Mouse (Mus musculus) heart, adult 2 months (tissue): Measurements from ENCODE around the gene Tango6. TPM values are rescaled to one million over a fixed set of nuclear protein-coding genes. Genes with fewer than 3 reads are reported as not detected.

Source experiments
- DNase-seq, 2 experiments: peaks; one replicate each; pipeline ENCODE4 v3.0.0; 2021
- H3K27ac ChIP-seq: fragments of 200-600 bp; 2 replicates; pipeline ENCODE4 v1.8.1; 2022
- H3K27me3 ChIP-seq: fragments of 200-500 bp; 2 replicates; pipeline ENCODE4 v1.6.1; 2012; ENCODE audit warnings: mild to moderate bottlenecking, low read length, inconsistent platforms, mixed read lengths; ENCODE audit not compliant: control insufficient read depth, insufficient read depth
- H3K36me3 ChIP-seq: fragments of 200-500 bp; 2 replicates; pipeline ENCODE4 v1.6.1; 2012; ENCODE audit warnings: low read length, inconsistent platforms; ENCODE audit not compliant: control insufficient read depth, insufficient read depth
- H3K4me1 ChIP-seq: fragments of 200-500 bp; 2 replicates; pipeline ENCODE4 v1.6.1; 2011; ENCODE audit warnings: low read length; ENCODE audit not compliant: control insufficient read depth, insufficient read depth
- H3K4me3 ChIP-seq: fragments of 200-600 bp; 2 replicates; pipeline ENCODE4 v1.8.1; 2022
- H3K79me2 ChIP-seq: fragments of 200-500 bp; replicated peaks from 2 replicates; pipeline ENCODE4 v1.6.1; 2012; ENCODE audit warnings: mild to moderate bottlenecking, inconsistent platforms, low read length, moderate library complexity, mixed read lengths; ENCODE audit not compliant: control insufficient read depth, insufficient read depth
- H3K9ac ChIP-seq: fragments of 200-500 bp; 2 replicates; pipeline ENCODE4 v1.6.1; 2012; ENCODE audit warnings: low read depth, mild to moderate bottlenecking, control low read depth, inconsistent platforms, low read length, mixed read lengths
- CTCF ChIP-seq: fragments of 200-600 bp; IDR thresholded peaks from 2 replicates; pipeline ENCODE4 v1.8.1; 2022; ENCODE audit warnings: antibody characterized with exemption, mild to moderate bottlenecking, moderate library complexity
- EP300 ChIP-seq: fragments of 200-500 bp; IDR thresholded peaks from 2 replicates; pipeline ENCODE4 v1.6.1; 2011; ENCODE audit warnings: low read depth, low read length, control low read depth; ENCODE audit not compliant: insufficient read depth
- POLR2A ChIP-seq: fragments of 200-500 bp; IDR thresholded peaks from 2 replicates; pipeline ENCODE4 v1.6.1; 2011; ENCODE audit warnings: mild to moderate bottlenecking, low read depth, low read length, control low read depth; ENCODE audit not compliant: insufficient read depth
- WGBS: fragments of 180-500 bp; shearing (Covaris S2); methylation state at CpG from one replicate; pipeline ENCODE4 v1.1.7; 2018; 5-methylcytosine and 5-hydroxymethylcytosine counted together
- intact Hi-C: fragments of 180-260 bp; cut with DNase I; formaldehyde crosslinking; loops from one replicate; pipeline ENCODE4 v1.15.1; 2025
- polyA plus RNA-seq: library from polyadenylated mRNA; depleted of rRNA; stranded (reverse); fragments of >200 nt; gene quantifications from 2 replicates; pipeline ENCODE4 v1.2.3, GENCODE M21; 2012
- total RNA-seq, 2 experiments: library from RNA; stranded (reverse); gene quantifications; 2 replicates each; pipeline ENCODE4 v1.2.3; 2021

Tango6 gene
- total and polyA plus RNA-seq, 3 experiments = 5.2 to 10.5 (median 10.2) TPM

DNA sequence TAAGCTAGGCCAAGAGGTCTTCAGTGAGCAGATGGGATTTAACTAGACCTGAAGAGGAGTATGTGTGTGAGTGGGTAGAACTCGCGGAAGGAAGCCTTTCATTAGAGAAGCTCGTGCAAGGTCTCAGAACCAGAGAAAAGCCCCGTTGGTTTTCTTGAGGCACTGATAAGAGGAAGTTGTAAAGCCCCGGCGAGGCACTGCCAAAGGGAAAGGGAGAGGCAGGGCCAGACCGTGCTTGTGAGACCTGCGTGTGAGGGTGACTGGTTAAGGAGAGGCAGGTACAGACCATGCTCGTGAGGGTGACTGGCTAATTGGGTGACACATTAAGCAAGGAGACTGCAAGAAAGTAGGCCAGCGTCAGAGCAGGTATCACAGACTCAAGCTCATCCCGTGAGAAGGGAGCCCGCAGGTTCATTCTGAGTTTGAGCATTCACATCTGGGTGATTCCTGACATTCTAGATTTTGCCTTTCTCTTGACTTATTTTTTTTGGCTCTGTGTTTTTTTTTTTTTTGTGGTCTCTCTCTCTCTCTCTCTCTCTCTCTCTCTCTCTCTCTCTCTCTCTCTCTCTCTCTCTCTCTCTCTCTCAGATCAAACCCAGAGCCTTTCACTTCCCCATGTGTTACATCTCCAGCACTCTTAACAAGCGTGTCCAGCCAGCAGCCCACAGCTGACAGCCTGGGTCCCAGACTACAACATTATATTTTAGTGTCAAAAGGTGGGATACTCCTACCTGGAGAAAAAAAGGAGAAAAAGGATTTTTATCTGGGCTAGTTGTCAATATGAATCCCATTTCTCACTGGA lies 54.2 kb downstream of the Tango6 start:
- peaks cover 6% of the 10 kb centered on the region for H3K4me1 ChIP-seq
- H3K79me2 ChIP-seq = no peaks in the 10 kb centered on the region
- DNase-seq = no peak
- H3K4me3 ChIP-seq = no peak overlapping the region
- no peak overlapping the region for H3K9ac ChIP-seq
- H3K27ac ChIP-seq = no peak overlapping the region
- peaks cover 15% of the 10 kb centered on the region for H3K36me3 ChIP-seq
- H3K27me3 ChIP-seq = no peaks in the 10 kb centered on the region
- intact Hi-C loops = no loop called here
- TF ChIP-seq POLR2A (no peak), EP300 (no peak), CTCF (no peak)
- 68% methylated on average over 13 of the region's 13 CpGs for WGBS

DNA sequence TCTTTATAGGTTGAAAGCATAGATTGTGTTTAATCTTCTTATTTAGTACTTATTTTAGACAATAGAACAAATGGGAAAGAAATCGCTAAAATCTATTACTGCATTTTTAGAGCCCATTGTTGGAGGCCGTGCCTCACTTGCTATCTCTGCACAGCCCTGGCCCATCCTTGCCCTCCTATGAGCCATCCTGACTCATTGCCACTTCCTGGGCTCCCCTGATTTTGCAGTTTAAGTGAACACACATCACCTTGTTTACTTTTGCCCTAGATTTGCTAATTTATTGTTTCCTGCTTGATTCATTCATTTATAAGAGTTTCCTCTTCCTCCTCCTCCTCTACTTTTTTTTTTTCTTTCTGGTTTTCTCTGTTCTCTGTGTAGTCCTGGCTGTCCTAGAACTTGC lies 55.0 kb downstream of the Tango6 start:
- H3K27me3 ChIP-seq = no peaks in the 10 kb centered on the region
- 93% methylated on average over 2 of the region's 2 CpGs for WGBS
- peaks cover 2% of the 10 kb centered on the region; the same call in 1 of the 2 replicates for H3K4me1 ChIP-seq
- intact Hi-C loops = no loop called here
- DNase-seq = no peak
- no peaks in the 10 kb centered on the region for H3K79me2 ChIP-seq
- peaks cover 12% of the 10 kb centered on the region for H3K36me3 ChIP-seq
- TF ChIP-seq EP300 (no peak), CTCF (no peak), POLR2A (no peak)
- H3K27ac ChIP-seq = no peak overlapping the region
- H3K4me3 ChIP-seq = no peak overlapping the region
- H3K9ac ChIP-seq = no peak overlapping the region

DNA sequence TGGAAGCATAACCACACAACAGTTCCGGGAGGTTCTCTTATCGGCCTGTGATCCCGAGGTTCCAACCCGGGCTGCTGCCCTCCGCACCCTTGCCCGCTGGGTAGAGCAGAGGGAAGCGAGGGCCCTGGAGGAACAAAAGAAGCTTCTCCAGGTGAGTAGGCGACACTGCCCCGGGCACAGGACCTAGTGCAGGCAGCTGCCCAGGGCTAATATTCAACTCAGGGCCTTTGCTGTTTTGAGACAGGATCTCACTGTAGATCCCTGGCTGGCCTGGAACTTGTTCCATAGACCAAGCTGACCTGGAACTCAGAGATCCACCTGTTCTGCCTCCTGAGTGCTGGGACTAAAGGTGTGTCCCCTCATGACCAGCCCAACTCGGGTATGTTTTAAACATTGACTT lies 59.5 kb downstream of the Tango6 start:
- no peak overlapping the region for H3K27ac ChIP-seq
- DNase-seq = no peak
- H3K27me3 ChIP-seq = no peaks in the 10 kb centered on the region
- H3K9ac ChIP-seq = no peak overlapping the region
- TF ChIP-seq EP300 (no peak), CTCF (no peak), POLR2A (no peak)
- 92% methylated on average over 10 of the region's 10 CpGs for WGBS
- intact Hi-C loops = no loop called here
- no peaks in the 10 kb centered on the region for H3K4me1 ChIP-seq
- H3K79me2 ChIP-seq = no peaks in the 10 kb centered on the region
- H3K4me3 ChIP-seq = no peak overlapping the region
- no peaks in the 10 kb centered on the region for H3K36me3 ChIP-seq

DNA sequence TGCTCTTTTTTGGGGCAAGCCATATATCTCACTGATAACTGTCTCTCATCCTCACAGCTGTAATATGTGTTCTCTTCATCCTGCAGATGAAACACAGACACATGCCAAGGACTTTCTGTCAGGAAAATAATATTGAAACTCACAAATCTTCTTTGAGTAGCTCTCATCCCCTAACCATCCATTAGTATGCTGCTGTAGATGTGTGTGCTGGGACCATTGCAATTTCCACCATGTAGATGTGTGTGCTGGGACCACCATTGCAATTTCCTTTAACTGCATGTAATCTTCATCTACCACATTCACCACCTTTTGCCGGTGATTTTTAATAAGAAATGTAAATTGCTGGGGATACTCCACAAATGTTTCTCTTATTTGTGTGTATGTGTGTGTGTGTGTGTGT lies 60.5 kb downstream of the Tango6 start:
- no peaks in the 10 kb centered on the region for H3K36me3 ChIP-seq
- intact Hi-C loops = no loop called here
- no peaks in the 10 kb centered on the region for H3K79me2 ChIP-seq
- no peak for DNase-seq
- H3K27me3 ChIP-seq = no peaks in the 10 kb centered on the region
- H3K27ac ChIP-seq = no peak overlapping the region
- no peaks in the 10 kb centered on the region for H3K4me1 ChIP-seq
- no peak for TF ChIP-seq POLR2A
- no peak for TF ChIP-seq CTCF
- WGBS = 100% methylated on average over 1 of the region's 1 CpGs
- no peak overlapping the region for H3K4me3 ChIP-seq
- no peak overlapping the region for H3K9ac ChIP-seq

DNA sequence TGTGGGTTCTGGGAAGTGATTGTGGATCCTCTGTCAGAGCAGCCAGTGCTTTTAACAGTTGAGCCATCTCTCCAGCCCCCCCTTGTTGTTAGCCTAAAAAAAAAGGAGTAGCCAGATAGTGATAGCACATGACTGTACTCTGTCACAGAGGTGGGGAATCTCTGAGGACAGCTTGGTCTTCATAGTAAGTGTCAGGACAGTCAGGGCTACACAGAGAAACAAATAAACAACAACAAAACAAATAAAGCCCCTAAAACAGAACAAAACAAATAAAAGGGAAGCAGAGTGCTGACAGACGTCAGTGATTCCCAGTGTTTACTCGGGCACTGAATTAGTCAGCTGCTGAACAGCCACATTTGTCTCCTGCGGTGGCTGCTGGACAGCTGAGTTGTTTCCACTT lies 70.6 kb downstream of the Tango6 start:
- H3K4me1 ChIP-seq = no peaks in the 10 kb centered on the region
- H3K9ac ChIP-seq = no peak overlapping the region
- no peaks in the 10 kb centered on the region for H3K36me3 ChIP-seq
- intact Hi-C loops = no loop called here
- H3K79me2 ChIP-seq = no peaks in the 10 kb centered on the region
- no peak overlapping the region; the same call in 1 of the 2 replicates for H3K27ac ChIP-seq
- no peaks in the 10 kb centered on the region for H3K27me3 ChIP-seq
- TF ChIP-seq POLR2A = no peak
- no peak for TF ChIP-seq EP300
- no peak for TF ChIP-seq CTCF
- WGBS = 55% methylated on average over 3 of the region's 3 CpGs
- H3K4me3 ChIP-seq = no peak overlapping the region
- no peak for DNase-seq

DNA sequence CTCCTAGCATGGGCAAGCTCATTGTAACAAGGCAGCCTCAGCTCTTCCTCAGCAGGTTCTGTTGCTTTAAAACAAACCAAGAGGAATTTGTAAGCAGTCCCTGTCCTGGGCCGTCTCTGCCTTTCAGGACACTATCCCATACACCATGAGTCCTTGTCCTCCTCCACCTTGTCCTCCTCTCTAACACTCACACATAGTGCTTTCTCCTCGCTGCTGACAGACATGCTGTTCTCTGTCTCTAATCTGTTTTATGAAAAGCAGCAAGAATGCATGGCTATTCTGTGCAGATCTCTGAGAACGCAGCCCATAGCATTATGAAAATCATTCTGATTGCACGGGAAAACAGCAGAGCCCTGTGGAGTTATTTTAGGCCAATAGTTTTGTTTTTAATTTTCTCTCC lies 78.4 kb downstream of the Tango6 start:
- Histone ChIP-seq H3K9ac (no peak overlapping the region), H3K4me1 (peaks cover 3% of the 10 kb centered on the region), H3K27ac (no peak overlapping the region), H3K4me3 (no peak overlapping the region), H3K36me3 (peaks cover 5% of the 10 kb centered on the region; the same call in 1 of the 2 replicates), H3K27me3 (no peaks in the 10 kb centered on the region), H3K79me2 (no peaks in the 10 kb centered on the region)
- DNase-seq = no peak
- WGBS = 62% methylated on average over 4 of the region's 4 CpGs
- TF ChIP-seq POLR2A (no peak), EP300 (no peak), CTCF (no peak)
- intact Hi-C loops = no loop called here
